Mouse (Mus musculus) testis, adult 2 months (tissue): ENCODE results near the gene Serinc5. TPM values are rescaled to one million over a fixed set of nuclear protein-coding genes. Genes with fewer than 3 reads are reported as not detected.

Experiments used
- H3K27ac ChIP-seq: fragments of 200-500 bp; 2 replicates; pipeline ENCODE4 v1.5.1; 2012; ENCODE audit warnings: low read depth, low read length; ENCODE audit not compliant: control insufficient read depth, insufficient read depth
- H3K27me3 ChIP-seq: fragments of 200-500 bp; 2 replicates; pipeline ENCODE4 v1.6.1; 2012; ENCODE audit warnings: mild to moderate bottlenecking, low read length, moderate library complexity; ENCODE audit not compliant: control insufficient read depth, insufficient read depth
- H3K36me3 ChIP-seq: fragments of 200-500 bp; 2 replicates; pipeline ENCODE4 v1.6.1; 2012; ENCODE audit warnings: mild to moderate bottlenecking, low read length; ENCODE audit not compliant: control insufficient read depth, insufficient read depth
- H3K4me1 ChIP-seq: fragments of 200-500 bp; 2 replicates; pipeline ENCODE4 v1.6.1; 2012; ENCODE audit warnings: low read length; ENCODE audit not compliant: control insufficient read depth, insufficient read depth
- H3K4me3 ChIP-seq: fragments of 200-500 bp; 2 replicates; pipeline ENCODE4 v1.5.1; 2012; ENCODE audit warnings: low read depth, mild to moderate bottlenecking, low read length, moderate library complexity, mixed read lengths; ENCODE audit not compliant: control insufficient read depth
- CTCF ChIP-seq: fragments of 200-500 bp; IDR thresholded peaks from 2 replicates; pipeline ENCODE4 v1.5.1; 2012; ENCODE audit warnings: low read depth, mild to moderate bottlenecking, inconsistent platforms, low read length, moderate library complexity; ENCODE audit not compliant: control insufficient read depth, insufficient read depth, insufficient replicate concordance
- POLR2A ChIP-seq: fragments of 200-500 bp; IDR thresholded peaks from 2 replicates; pipeline ENCODE4 v1.6.1; 2012; ENCODE audit warnings: low read depth, mild to moderate bottlenecking, inconsistent platforms, low read length, moderate library complexity; ENCODE audit not compliant: control insufficient read depth
- polyA plus RNA-seq: library from polyadenylated mRNA; depleted of rRNA; stranded (reverse); fragments of >200 nt; gene quantifications from 2 replicates; pipeline ENCODE4 v1.2.3, GENCODE M21; 2012

The Serinc5 gene
- polyA plus RNA-seq, 1 experiment: 10.1 TPM

- no peaks in the 10 kb centered on the region for H3K36me3 ChIP-seq
- TF ChIP-seq POLR2A (no peak), CTCF (no peak)
- H3K4me3 ChIP-seq: no peak overlapping the region
- H3K27ac ChIP-seq: no peak overlapping the region
- H3K4me1 ChIP-seq: no peaks in the 10 kb centered on the region
- no peaks in the 10 kb centered on the region for H3K27me3 ChIP-seq
Observed at GRCm38 (mm10) chr13:92696491-92696939, 85.6 kb downstream of the Serinc5 start.

GRCm38 (mm10) chr13:92697141-92697540 is 86.2 kb downstream of the Serinc5 start:
- Histone ChIP-seq H3K4me1 (no peaks in the 10 kb centered on the region), H3K4me3 (no peak overlapping the region), H3K27me3 (no peaks in the 10 kb centered on the region), H3K36me3 (no peaks in the 10 kb centered on the region), H3K27ac (no peak overlapping the region)
- no peak for TF ChIP-seq CTCF
- TF ChIP-seq POLR2A: no peak

- TF ChIP-seq POLR2A (no peak), CTCF (no peak)
- H3K4me1 ChIP-seq: no peaks in the 10 kb centered on the region
- H3K27me3 ChIP-seq: no peaks in the 10 kb centered on the region
- no peaks in the 10 kb centered on the region for H3K36me3 ChIP-seq
- H3K27ac ChIP-seq: no peak overlapping the region
- no peak overlapping the region for H3K4me3 ChIP-seq
Observed at GRCm38 (mm10) chr13:92698781-92699180, 87.9 kb downstream of the Serinc5 start.

GRCm38 (mm10) chr13:92699395-92699794 is 88.5 kb downstream of the Serinc5 start:
- no peak overlapping the region for H3K4me3 ChIP-seq
- TF ChIP-seq POLR2A (no peak), CTCF (no peak)
- no peaks in the 10 kb centered on the region for H3K27me3 ChIP-seq
- H3K27ac ChIP-seq: no peak overlapping the region
- no peaks in the 10 kb centered on the region for H3K36me3 ChIP-seq
- no peaks in the 10 kb centered on the region for H3K4me1 ChIP-seq

GRCm38 (mm10) chr13:92702035-92702434 is 91.1 kb downstream of the Serinc5 start:
- Histone ChIP-seq H3K27me3 (no peaks in the 10 kb centered on the region), H3K4me3 (no peak overlapping the region), H3K27ac (no peak overlapping the region), H3K4me1 (no peaks in the 10 kb centered on the region), H3K36me3 (peaks cover 2% of the 10 kb centered on the region)
- TF ChIP-seq CTCF (no peak), POLR2A (no peak)

- peaks cover 2% of the 10 kb centered on the region for H3K36me3 ChIP-seq
- no peak overlapping the region for H3K4me3 ChIP-seq
- no peak for TF ChIP-seq POLR2A
- no peak for TF ChIP-seq CTCF
- no peaks in the 10 kb centered on the region for H3K4me1 ChIP-seq
- no peaks in the 10 kb centered on the region for H3K27me3 ChIP-seq
- H3K27ac ChIP-seq: no peak overlapping the region
Observed at GRCm38 (mm10) chr13:92703241-92704027, 92.5 kb downstream of the Serinc5 start.

GRCm38 (mm10) chr13:92704189-92704588 is 93.3 kb downstream of the Serinc5 start:
- no peak for TF ChIP-seq CTCF
- Histone ChIP-seq H3K27ac (no peak overlapping the region), H3K4me1 (no peaks in the 10 kb centered on the region), H3K4me3 (no peak overlapping the region), H3K36me3 (peaks cover 2% of the 10 kb centered on the region), H3K27me3 (no peaks in the 10 kb centered on the region)
